Mouse (Mus musculus) adrenal gland, postnatal 4 days (tissue): Measurements from ENCODE around the gene Slc16a1. TPM values are rescaled to one million over a fixed set of nuclear protein-coding genes. Genes with fewer than 3 reads are reported as not detected.
"Not testable (repeated sequence)": the region's sequence is repeated elsewhere in the genome, so short reads cannot be mapped to it uniquely, and the experiment has no call there.

Experiments used
- DNase-seq, 2 experiments: peaks; one replicate each; pipeline ENCODE4 v3.0.0; 2021 to 2022; ENCODE audit warnings: low spot score in 2 of 2, mixed read lengths in 2 of 2
- total RNA-seq, 2 experiments: library from RNA; stranded (reverse); gene quantifications; 2 replicates each; pipeline ENCODE4 v1.2.3; 2021

Gene Slc16a1
- total RNA-seq, 2 experiments from 2014 or later, result 57.6 to 63.5 TPM

- no peak for DNase-seq
Measured at GRCm38 (mm10) chr3:104637427-104638402, 753 bp upstream of the Slc16a1 start.

DNA sequence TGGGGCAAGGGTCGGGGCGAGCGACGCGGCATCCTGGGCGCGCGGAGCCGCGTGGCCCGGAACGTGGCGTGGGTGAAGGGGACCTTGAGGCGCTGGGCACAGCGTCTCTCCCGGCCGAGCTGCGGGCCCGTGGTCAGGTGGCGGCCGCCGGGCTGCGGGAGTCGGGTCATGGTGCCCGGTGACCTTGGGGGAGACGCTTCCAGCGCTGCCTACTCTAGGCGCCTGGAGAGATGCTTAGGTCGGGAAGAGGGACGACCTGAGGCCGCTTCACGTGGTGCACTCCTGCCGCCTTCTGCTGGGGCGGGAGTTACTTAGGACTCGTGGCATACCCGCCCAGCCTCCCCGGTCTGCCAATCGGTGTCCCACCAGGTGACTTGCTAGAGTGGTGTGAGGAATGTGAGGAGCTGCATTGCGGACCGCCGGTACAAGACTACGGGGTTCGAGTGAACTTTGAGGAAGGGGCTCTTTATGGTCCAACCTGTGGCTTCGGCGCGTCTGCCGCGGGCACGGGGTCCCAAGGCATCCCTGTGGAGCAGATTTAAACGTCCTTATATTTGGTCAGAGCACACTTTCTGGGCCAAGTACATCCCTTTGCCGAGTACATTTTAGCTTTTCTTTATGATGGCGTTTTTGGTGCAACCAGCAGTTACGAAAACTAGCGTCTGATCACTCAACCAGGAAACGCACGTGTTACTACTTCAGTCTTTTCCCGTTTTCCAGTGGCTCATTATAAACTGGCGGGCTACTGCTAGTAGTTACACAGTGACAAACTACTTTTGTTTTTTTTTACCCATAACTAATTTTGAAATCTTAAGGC lies 672 bp downstream of the Slc16a1 start:
- peak in 1 of 2 experiments; percentile 15 for DNase-seq

GRCm38 (mm10) chr3:104639749-104640368 lies 1.4 kb downstream of the Slc16a1 start:
- no peak for DNase-seq

- no peak for DNase-seq
Measured at GRCm38 (mm10) chr3:104640855-104641254, 2.4 kb downstream of the Slc16a1 start.

DNA sequence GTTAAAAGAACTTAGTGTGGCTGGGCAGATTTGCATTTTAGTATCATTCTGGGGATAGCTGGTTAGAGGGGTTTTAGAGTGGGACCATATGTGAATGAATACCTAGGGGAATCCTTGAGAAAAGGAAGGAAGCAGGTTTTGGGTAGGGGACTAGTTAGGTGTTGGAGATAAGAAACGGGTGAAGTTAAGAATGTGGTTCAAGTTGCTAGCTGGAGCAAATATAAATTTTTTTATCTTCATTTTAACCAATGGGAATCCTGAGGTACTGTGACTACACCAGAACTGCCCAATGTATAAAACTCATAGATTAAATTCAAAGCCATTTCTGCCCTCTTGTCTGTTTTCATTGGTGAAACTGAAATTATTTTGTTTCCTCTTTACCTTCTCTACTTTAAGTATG lies 2.8 kb downstream of the Slc16a1 start:
- DNase-seq, result no peak

GRCm38 (mm10) chr3:104643113-104643512 lies 4.6 kb downstream of the Slc16a1 start:
- DNase-seq, result no peak

GRCm38 (mm10) chr3:104643810-104644270 lies 5.4 kb downstream of the Slc16a1 start:
- no peak for DNase-seq

GRCm38 (mm10) chr3:104644371-104644770 lies 5.9 kb downstream of the Slc16a1 start:
- DNase-seq, result no peak

DNA sequence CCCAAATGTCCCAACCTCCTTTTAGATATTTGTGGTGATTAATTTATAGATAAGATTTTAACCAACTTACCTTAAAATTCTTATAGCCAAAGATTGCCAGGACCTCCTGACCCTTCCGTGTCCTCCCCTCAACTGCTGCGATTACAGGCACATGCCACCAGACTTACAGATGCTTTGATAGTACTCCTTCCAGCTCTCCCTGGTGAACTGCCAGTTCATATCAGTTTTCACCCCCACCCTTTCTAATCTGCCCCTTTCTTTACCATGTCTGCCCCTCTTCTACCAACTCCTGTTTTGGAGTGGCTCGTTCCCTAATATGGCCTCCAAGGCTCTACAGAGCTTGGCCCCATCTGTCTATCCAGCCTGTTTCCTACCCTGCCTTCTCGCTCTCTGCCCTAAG lies 15.8 kb downstream of the Slc16a1 start:
- DNase-seq, result no peak

DNA sequence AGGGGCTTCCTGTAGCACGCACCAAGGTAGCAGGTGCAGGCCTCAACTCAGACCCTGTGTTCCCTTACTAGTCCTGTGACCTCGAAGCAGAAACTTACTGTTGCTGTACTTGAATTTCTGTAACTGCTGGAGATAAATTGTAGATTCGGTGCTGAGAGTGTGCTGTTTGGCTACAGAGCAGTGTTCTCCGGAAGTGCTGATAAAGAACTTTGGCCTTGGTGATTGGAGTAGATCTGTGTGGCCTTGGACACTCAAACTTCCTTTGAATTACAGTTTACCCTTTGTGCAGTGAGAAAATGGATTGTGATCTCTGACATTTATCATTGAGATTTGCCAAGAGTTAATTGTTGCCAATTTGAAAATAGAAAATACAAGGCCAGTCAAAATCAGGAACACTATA lies 16.5 kb downstream of the Slc16a1 start:
- DNase-seq, result no peak

DNA sequence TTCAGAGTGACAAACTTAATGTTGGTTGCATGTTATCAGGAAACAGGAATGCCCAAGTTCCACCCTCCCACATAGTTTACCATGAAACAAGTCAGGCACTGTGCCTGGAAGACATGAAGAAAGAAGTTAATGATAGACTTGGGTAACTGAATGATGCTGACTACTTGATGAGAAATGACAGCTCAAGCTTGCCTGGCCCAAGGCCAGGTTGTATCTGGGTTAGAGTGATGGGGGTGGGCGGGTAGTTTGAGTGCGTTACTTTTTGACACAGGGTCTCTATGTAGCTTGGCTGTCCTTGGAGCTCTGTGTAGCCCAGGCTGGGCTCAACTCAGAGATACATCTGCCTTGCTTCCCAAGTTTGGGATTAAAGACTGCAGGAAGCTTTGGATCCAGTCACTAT lies 20.2 kb downstream of the Slc16a1 start:
- no peak for DNase-seq

DNA sequence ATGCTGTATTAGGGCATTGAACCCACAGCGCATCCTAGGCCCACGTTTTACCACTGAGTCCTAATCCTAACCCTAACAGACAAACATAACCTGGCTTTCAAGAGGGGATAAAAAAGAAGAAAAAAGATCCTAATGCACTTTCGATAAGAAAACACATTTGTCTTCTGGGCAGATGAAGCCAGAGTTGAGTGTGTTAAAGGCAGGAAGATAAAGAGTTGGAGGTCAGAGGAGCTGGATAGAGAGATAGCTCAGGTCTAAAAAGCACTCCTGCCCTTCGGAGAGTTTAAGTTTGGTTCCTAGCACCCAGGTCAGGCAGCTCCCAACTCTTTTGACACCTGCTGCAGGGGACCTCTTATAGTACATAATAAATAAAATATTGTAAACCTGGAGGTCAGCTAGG lies 21.3 kb downstream of the Slc16a1 start:
- no peak for DNase-seq

DNA sequence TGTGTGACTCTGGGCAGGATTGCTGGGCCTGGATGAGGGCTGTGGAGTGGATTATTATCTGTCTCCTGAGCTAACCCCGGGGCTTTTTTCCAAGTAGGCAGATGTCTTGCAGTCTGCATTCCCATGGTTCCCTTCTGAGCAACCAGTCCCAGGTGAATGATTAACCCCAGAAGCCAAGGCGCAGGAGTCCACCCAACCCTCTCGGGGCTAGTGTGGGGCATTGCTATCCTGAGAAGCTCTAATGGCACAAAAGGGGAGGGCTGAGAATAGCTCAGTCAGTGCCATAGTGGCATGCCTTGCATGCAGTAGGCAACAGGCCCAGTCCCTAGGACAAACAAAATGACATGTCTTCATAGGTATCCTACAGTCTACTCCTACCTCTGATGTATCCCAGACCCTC lies 22.1 kb downstream of the Slc16a1 start:
- no peak for DNase-seq

GRCm38 (mm10) chr3:104662007-104662406 lies 23.5 kb downstream of the Slc16a1 start:
- no peak for DNase-seq

GRCm38 (mm10) chr3:104662926-104663325 lies 24.5 kb downstream of the Slc16a1 start:
- DNase-seq, result no peak

GRCm38 (mm10) chr3:104666950-104667349 lies 28.5 kb downstream of the Slc16a1 start:
- DNase-seq, result no peak

DNA sequence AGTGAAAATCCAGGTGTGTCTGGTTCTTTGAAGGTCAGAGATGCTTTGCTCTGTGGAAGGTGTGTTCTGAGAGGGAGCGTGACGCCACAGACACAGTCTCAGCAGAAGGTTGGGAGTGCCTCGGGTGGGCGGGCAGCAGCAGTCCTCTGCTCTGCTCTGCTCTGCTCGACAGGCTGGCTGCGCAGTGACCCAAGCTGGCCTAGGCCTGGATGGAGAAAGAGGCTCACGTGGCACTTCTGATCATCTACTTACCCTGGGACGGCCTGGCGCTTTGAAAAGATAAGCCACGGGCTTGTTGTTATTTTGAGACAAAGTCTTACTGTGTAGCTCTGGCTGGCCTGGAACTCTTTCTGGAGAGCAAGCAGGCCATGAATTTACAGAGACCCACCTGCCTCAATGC lies 29.0 kb downstream of the Slc16a1 start:
- DNase-seq, result no peak

GRCm38 (mm10) chr3:104668989-104669388 lies 30.5 kb downstream of the Slc16a1 start:
- DNase-seq, result no peak

DNA sequence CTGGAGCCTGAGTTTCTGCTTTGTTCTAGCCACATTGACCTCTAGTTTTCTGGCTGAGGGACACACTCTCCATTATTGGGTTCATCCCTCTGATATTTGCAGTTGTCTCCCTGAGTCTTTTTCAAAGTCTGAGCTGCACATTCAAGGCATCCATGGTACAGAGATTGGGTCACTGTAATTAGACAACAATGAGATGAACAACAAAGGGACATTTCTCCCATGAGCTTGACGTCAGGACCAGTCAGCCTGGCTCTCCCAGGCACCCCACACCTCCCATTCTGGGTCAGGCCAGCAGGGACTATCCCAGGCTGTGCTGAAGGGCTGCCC lies 31.4 kb downstream of the Slc16a1 start:
- no peak for DNase-seq

DNA sequence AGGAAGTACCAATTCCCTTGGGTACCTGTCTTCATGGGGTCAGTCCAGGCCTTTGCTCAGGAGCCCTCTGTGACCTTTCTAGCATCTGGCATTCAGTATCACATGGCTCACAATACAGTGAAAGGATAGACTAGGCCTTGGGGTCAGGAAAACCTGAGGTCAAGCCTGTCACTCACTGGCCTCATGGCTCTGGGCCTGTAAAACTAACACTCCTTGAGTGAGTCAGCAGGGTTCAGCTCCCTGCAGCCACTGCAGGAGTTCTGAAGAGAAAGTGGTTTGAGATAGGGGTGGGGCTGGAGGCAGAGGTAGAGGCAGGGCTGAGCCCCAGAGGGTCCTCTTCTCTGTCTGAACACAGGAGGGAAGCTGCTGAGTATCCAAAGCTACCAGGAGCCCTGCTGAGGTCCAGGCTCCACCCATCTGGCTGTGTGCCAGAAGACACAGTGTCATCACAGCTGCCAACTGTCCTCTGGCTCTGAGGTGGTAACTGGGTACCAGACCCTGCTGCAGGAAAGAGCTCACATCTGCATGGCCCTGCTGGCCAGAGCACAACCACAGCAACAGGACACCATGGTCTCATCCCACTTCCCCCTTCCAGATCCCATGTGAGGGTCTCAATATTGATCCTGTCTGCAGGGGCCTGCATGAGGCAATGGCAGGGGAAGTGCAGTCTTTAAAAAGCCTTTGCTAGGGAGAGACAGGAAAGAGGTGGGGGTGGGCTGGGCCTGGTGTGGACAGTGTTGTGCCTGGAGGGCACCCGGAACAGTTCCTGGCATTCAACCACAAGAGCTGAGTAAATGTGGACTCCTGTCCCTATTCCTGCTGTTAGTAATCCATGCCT lies 31.9 kb downstream of the Slc16a1 start:
- DNase-seq, result not testable (repeated sequence)

DNA sequence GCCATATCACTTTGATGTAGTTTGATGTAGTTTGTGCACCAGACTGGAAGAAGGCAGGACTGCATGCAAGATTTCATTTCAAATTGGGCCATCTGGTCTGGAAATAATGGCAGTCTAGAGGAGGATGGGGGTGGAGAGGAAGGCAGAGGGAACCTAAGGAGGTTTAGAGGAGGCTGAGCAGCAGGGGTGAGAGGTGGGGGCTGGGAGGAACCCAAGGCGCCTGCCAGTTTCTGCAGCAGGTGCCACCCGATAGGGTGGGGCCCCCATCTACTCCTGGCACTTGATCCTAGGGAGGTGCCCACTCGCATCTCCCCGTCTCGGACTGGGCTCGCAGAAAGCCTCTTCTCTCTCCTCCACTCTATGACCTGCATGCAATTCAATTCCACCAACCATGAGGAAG lies 33.1 kb downstream of the Slc16a1 start:
- DNase-seq, result no peak
